Mouse (Mus musculus) adrenal gland, postnatal 25 days (tissue): Measurements from ENCODE around the gene Actbl2. TPM values are rescaled to one million over a fixed set of nuclear protein-coding genes. Genes with fewer than 3 reads are reported as not detected.

Experiments used
- DNase-seq: peaks from one replicate; pipeline ENCODE4 v3.0.0; 2021; ENCODE audit warnings: mixed read lengths
- total RNA-seq: library from RNA; stranded (reverse); gene quantifications from 2 replicates; pipeline ENCODE4 v1.2.3, GENCODE M21; 2021

The Actbl2 gene
- total RNA-seq, 1 experiment from 2014 or later, result not detected

GRCm38 (mm10) chr13:111269789-111270335 is 15.0 kb downstream of the Actbl2 start:
- DNase-seq, result no peak

- DNase-seq, result no peak
These were observed 17.1 kb downstream of the Actbl2 start for GRCm38 (mm10) chr13:111271868-111272267.

- DNase-seq, result no peak
These were observed 31.9 kb downstream of the Actbl2 start for GRCm38 (mm10) chr13:111286461-111287385.

GRCm38 (mm10) chr13:111291161-111291957 is 36.5 kb downstream of the Actbl2 start:
- no peak for DNase-seq

DNA sequence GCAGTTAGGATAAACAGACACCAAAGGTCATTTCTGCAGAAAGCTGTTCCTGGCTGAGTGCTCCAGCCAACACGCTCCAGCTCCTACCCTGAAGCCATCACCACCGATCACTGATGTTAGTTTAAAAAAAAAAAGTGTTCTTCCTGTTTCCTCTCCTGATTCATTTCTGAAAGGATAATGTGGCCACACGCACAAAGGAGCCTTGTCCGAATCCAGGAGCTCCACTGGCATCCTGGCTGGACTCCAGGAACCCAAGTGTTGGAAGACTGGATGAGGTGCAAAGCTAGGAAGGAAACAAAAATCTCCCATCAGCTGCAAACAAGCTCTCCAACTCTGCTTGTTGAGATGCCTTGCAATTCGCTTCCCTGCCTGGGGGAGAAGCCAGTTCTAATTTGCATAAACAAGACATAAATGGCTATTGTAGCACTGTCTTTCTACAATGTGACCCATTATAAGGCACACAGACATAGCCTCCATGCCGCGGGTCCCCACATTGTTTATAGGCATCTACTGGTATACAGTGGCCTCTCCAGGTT is 37.2 kb downstream of the Actbl2 start:
- DNase-seq, result peak; percentile 12

DNA sequence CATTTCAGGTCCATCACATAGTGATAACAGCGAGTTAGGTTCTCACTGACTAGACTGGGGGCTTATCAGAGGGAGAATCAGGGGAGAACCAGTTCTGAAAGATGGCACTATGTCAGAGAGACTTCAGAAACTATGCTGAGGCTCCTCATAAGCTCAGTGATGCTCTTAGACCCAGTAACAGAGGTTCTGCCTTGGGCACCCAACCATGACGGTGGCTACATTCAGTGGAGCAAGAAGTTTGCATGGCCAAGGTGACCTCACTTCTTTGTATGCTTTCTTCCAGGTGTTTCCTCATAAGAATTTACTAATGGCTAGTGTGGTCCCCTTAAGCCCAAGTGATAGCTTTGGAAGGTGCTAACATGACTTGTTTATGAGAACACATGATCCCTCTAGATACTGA is 38.7 kb downstream of the Actbl2 start:
- no peak for DNase-seq

GRCm38 (mm10) chr13:111294965-111295494 is 40.2 kb downstream of the Actbl2 start:
- DNase-seq, result no peak

GRCm38 (mm10) chr13:111296029-111296428 is 41.2 kb downstream of the Actbl2 start:
- DNase-seq, result no peak

- no peak for DNase-seq
These were observed 42.8 kb downstream of the Actbl2 start for GRCm38 (mm10) chr13:111297614-111298013.

DNA sequence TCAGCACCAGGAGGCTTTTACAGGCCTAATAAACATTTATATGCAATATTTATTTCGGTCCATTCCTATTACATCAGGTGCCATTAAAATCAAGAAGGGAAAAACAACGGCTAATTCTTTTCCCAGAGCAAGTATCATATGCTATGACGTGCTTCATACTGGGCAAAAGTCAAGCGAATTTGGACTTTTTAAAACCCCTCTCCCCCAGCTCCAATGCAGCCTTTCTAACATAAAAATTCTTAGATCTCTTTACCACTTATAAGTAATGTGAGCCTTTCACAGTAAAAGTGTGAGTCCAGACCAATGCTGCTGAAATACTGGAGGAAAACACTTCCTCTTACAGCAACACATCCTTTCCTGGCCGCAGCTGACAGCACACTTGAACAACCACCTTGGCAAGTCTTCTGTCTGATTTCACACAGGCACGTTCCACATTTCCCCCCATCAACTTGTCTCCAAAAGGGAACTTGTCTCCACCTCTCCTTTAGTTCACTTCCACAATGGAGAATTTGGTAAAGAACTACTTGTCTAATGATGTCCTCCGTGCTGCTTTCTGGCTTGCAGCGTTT is 44.4 kb downstream of the Actbl2 start:
- no peak for DNase-seq

- DNase-seq, result no peak
These were observed 46.0 kb downstream of the Actbl2 start for GRCm38 (mm10) chr13:111300846-111301245.

DNA sequence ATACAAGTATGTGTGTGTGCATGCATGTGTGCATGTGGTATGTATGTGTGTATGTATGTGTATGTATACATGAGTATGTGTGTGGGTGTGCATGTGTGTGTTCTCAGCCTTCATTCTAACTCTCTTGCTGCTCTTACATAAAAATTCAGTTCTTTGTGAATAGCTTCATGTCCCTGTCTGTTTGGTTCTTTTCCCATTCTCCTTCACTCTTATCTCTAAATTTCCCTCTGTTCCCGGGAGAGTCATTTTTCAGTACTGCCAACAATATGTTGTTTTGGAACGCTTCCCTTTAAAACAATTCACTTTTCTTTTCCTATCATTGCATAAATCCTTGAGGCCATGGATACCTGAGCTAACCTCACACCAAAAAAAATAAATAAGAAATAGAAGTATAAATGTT is 46.6 kb downstream of the Actbl2 start:
- DNase-seq, result no peak

- no peak for DNase-seq
These were observed 49.4 kb downstream of the Actbl2 start for GRCm38 (mm10) chr13:111304194-111304593.

GRCm38 (mm10) chr13:111304736-111305135 is 49.9 kb downstream of the Actbl2 start:
- no peak for DNase-seq

Other genes starting within 250 kb of the Actbl2 start
- gene Gpbp1, start 235.1 kb downstream of the Actbl2 start, total RNA-seq, result 81.8 and 83.2 TPM in 2 replicates